Mouse (Mus musculus): Measurements from ENCODE around the gene Gramd2. TPM values are rescaled to one million over a fixed set of nuclear protein-coding genes. Genes with fewer than 3 reads are reported as not detected.

Gramd2 gene
- total RNA-seq (2023) = not detected

GRCm38 (mm10) chr9:59679678-59680533, at the start of gene Gramd2:
TSS of gene Gramd2 (plus strand) at chr9:59680144.

DNA sequence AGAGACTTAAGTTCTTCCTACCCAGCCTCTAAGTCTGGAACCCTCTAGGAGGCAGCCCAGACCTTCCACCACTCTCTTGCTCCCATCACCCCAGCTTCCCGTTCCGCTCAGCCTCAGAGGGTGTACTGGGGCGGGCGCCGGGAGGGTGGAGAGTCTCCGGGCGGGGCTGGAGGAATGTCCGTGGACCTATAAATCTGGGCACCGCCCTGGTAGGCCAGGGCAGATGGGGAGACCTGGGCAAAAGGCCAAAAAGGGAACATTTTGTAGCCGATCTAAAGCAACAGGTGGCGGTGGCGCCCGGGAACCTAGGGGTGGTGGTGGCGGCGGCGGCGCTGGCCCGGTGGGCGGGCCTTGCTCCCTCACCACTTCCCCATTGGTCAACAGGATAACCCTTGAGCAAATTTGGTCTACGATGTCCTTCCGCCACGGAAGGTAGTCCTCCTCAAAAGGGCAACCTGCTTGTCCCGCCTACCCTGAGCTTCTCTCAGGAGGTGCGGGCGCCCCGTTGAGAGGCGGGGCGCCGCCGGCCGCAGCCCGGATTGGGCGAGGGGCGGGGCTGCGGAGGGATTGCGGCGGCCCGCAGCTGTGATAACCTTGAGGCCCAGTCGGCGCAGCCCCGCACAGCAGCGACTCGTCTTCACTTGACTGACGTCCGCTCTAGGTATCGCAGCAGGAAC, 23.8 kb upstream of the Gramd2 start, which contains the start of gene Pkm:
Gene Pkm (plus strand): TSS at position 411 of the 677 bp plus-strand sequence.

DNA sequence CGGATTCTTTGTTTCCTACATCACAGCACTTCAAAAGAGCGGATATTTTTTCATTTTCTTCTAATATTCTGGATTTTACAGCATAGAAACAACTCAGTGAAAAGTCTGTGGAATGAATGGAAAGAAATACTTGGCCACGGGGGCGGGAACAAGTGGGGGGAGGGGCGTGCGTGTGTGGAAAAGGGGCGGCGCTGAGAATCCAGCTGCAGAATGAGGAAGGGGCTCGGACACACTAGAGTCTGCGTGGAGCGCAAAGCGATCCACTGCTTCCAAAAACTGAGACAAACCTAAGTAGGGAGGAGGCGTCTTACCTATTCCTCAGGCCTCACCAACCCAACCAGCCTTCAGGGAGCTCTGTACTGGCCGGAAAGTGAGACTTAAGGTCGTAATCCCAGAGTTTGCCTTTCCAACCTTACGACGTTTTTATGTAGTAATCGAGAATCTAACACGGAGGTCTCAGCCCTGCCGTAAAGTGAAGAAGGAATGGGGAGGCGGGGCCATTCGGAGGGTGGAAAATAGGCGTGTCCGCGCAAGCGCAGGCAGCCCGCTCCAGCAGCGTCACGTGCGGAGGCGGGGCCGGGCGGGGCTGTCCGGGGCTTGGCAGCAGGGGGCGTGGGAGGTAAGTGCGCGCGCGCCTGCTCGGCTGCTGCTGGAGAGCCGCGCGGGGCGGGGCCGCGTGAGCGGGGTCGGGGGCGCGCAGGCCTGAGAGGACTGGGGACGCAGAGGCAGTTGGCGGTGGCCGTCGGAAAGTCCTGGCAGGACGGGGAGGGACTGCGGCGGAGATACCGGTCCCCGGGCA, 70.5 kb downstream of the Gramd2 start, which contains the start of the genes Senp8 and Myo9a:
Gene Senp8 (minus strand): TSS at position 444 of the 799 bp plus-strand sequence.
Gene Myo9a (plus strand): TSS at position 630 of the 799 bp plus-strand sequence.

Other genes starting within 250 kb of the Gramd2 start
- gene Arih1, start 193.5 kb upstream of the Gramd2 start, total RNA-seq (2023) = 100 to 1,000 TPM; 160 to 169 TPM
- gene Hexa, start 140.6 kb upstream of the Gramd2 start, total RNA-seq (2023) = 10 to 100 TPM; 49.1 to 50.7 TPM
- gene Tmem202, start 140.3 kb upstream of the Gramd2 start, total RNA-seq (2023) = 1 to 10 TPM; 2.3 to 3.3 TPM
- gene Celf6, start 102.2 kb upstream of the Gramd2 start, total RNA-seq (2023) = not detected
- gene Parp6, start 62.9 kb upstream of the Gramd2 start, total RNA-seq (2023) = 10 to 100 TPM; 66.1 to 66.8 TPM
- 100 to 1,000 TPM; 336 to 357 TPM for gene Pkm, start 23.8 kb upstream of the Gramd2 start, total RNA-seq (2023)
- gene Senp8, start 70.6 kb downstream of the Gramd2 start, total RNA-seq (2023) = 1 to 10 TPM; 1.8 to 2.4 TPM
- 10 to 100 TPM; 14.6 to 21.0 TPM for gene Myo9a, start 70.8 kb downstream of the Gramd2 start, total RNA-seq (2023)